Mouse (Mus musculus): ENCODE measurements around the gene Kremen2. TPM values are rescaled to one million over a fixed set of nuclear protein-coding genes. Genes with fewer than 3 reads are reported as not detected.

Gene Kremen2
- polyA plus RNA-seq, 1 experiment from 2014 or later = 0.71 TPM

GRCm38 (mm10) chr17:23719455-23719854 lies 26.2 kb downstream of the Kremen2 start:
- Histone ChIP-seq H3K27me3 (ENCODE audit: control insufficient read depth, insufficient read depth, low read length) (no peaks in the 10 kb centered on the region), H3K36me3 (ENCODE audit: control insufficient read depth, insufficient read depth, low read length) (no peaks in the 10 kb centered on the region), H3K4me3 (replicated peaks; ENCODE audit: low read depth, low read length) (no peak overlapping the region), H3K9me3 (ENCODE audit: control insufficient read depth, low read length) (no peaks in the 10 kb centered on the region), H3K4me2 (ENCODE audit: low read length) (no peak overlapping the region), H3K9ac (replicated peaks; ENCODE audit: low read length) (no peak overlapping the region), H3K27ac (replicated peaks; ENCODE audit: low read depth, low read length) (no peak overlapping the region), H3K4me1 (ENCODE audit: control insufficient read depth, insufficient read depth, low read length) (no peaks in the 10 kb centered on the region)
- ATAC-seq (ENCODE audit: low FRiP score, low TSS enrichment) = no peak
- WGBS = 10% methylated on average over 1 of the region's 1 CpGs
- no peak for DNase-seq

- Histone ChIP-seq H3K9ac (replicated peaks; ENCODE audit: low read length) (no peak overlapping the region), H3K27me3 (ENCODE audit: control insufficient read depth, insufficient read depth, low read length) (no peaks in the 10 kb centered on the region), H3K36me3 (ENCODE audit: control insufficient read depth, insufficient read depth, low read length) (no peaks in the 10 kb centered on the region), H3K9me3 (ENCODE audit: control insufficient read depth, low read length) (no peaks in the 10 kb centered on the region), H3K27ac (replicated peaks; ENCODE audit: low read depth, low read length) (no peak overlapping the region), H3K4me2 (ENCODE audit: low read length) (no peak overlapping the region), H3K4me3 (replicated peaks; ENCODE audit: low read depth, low read length) (no peak overlapping the region), H3K4me1 (ENCODE audit: control insufficient read depth, insufficient read depth, low read length) (no peaks in the 10 kb centered on the region)
- WGBS = 52% methylated on average over 2 of the region's 2 CpGs
- DNase-seq (no peak), ATAC-seq (ENCODE audit: low FRiP score, low TSS enrichment) (no peak)
Measured at GRCm38 (mm10) chr17:23717003-23717402, 28.6 kb downstream of the Kremen2 start.

- no peak overlapping the region for H3K4me2 ChIP-seq (ENCODE audit: low read length)
- WGBS = 1% methylated on average over 3 of the region's 3 CpGs
- DNase-seq (peak; percentile 88), ATAC-seq (ENCODE audit: low FRiP score, low TSS enrichment) (no peak; the same call in 1 of the 2 replicates)
- H3K4me3 ChIP-seq (replicated peaks; ENCODE audit: low read depth, low read length) = no peak overlapping the region
- no peaks in the 10 kb centered on the region for H3K9me3 ChIP-seq (ENCODE audit: control insufficient read depth, low read length)
- H3K4me1 ChIP-seq (ENCODE audit: control insufficient read depth, insufficient read depth, low read length) = no peaks in the 10 kb centered on the region
- no peak overlapping the region for H3K9ac ChIP-seq (replicated peaks; ENCODE audit: low read length)
- H3K27me3 ChIP-seq (ENCODE audit: control insufficient read depth, insufficient read depth, low read length) = no peaks in the 10 kb centered on the region
- H3K36me3 ChIP-seq (ENCODE audit: control insufficient read depth, insufficient read depth, low read length) = no peaks in the 10 kb centered on the region
- no peak overlapping the region for H3K27ac ChIP-seq (replicated peaks; ENCODE audit: low read depth, low read length)
Measured at GRCm38 (mm10) chr17:23706212-23706611, 39.4 kb downstream of the Kremen2 start.

- Histone ChIP-seq H3K36me3 (ENCODE audit: control insufficient read depth, insufficient read depth, low read length) (no peaks in the 10 kb centered on the region), H3K9ac (replicated peaks; ENCODE audit: low read length) (no peak overlapping the region), H3K27me3 (ENCODE audit: control insufficient read depth, insufficient read depth, low read length) (no peaks in the 10 kb centered on the region; the same call in 1 of the 2 replicates), H3K9me3 (ENCODE audit: control insufficient read depth, low read length) (no peaks in the 10 kb centered on the region), H3K4me3 (replicated peaks; ENCODE audit: low read depth, low read length) (no peak overlapping the region), H3K4me1 (ENCODE audit: control insufficient read depth, insufficient read depth, low read length) (no peaks in the 10 kb centered on the region), H3K4me2 (ENCODE audit: low read length) (no peak overlapping the region), H3K27ac (replicated peaks; ENCODE audit: low read depth, low read length) (no peak overlapping the region)
- WGBS = 81% methylated on average over 7 of the region's 7 CpGs
- ATAC-seq (ENCODE audit: low FRiP score, low TSS enrichment) (no peak), DNase-seq (no peak)
Measured at GRCm38 (mm10) chr17:23705525-23706104, 40.0 kb downstream of the Kremen2 start.

- H3K4me1 ChIP-seq (ENCODE audit: control insufficient read depth, insufficient read depth, low read length) = no peaks in the 10 kb centered on the region
- H3K9ac ChIP-seq (replicated peaks; ENCODE audit: low read length) = no peak overlapping the region
- no peak overlapping the region for H3K4me2 ChIP-seq (ENCODE audit: low read length)
- no peaks in the 10 kb centered on the region for H3K9me3 ChIP-seq (ENCODE audit: control insufficient read depth, low read length)
- DNase-seq (peak; percentile 40), ATAC-seq (ENCODE audit: low FRiP score, low TSS enrichment) (no peak)
- H3K27me3 ChIP-seq (ENCODE audit: control insufficient read depth, insufficient read depth, low read length) = no peaks in the 10 kb centered on the region; the same call in 1 of the 2 replicates
- no peak overlapping the region for H3K27ac ChIP-seq (replicated peaks; ENCODE audit: low read depth, low read length)
- no peaks in the 10 kb centered on the region for H3K36me3 ChIP-seq (ENCODE audit: control insufficient read depth, insufficient read depth, low read length)
- 57% methylated on average over 7 of the region's 7 CpGs for WGBS
- no peak overlapping the region for H3K4me3 ChIP-seq (replicated peaks; ENCODE audit: low read depth, low read length)
Measured at GRCm38 (mm10) chr17:23704741-23705140, 40.9 kb downstream of the Kremen2 start.

- H3K9ac ChIP-seq (replicated peaks; ENCODE audit: low read length) = no peak overlapping the region
- H3K36me3 ChIP-seq (ENCODE audit: control insufficient read depth, insufficient read depth, low read length) = no peaks in the 10 kb centered on the region
- 81% methylated on average over 9 of the region's 9 CpGs for WGBS
- H3K4me1 ChIP-seq (ENCODE audit: control insufficient read depth, insufficient read depth, low read length) = 0 out of 2 replicates have a peak, but pooled peaks cover 2% of the 10 kb centered on the region
- H3K4me2 ChIP-seq (ENCODE audit: low read length) = no peak overlapping the region
- no peak overlapping the region for H3K4me3 ChIP-seq (replicated peaks; ENCODE audit: low read depth, low read length)
- ATAC-seq (ENCODE audit: low FRiP score, low TSS enrichment) (no peak), DNase-seq (no peak)
- peaks cover 11% of the 10 kb centered on the region for H3K27me3 ChIP-seq (ENCODE audit: control insufficient read depth, insufficient read depth, low read length)
- H3K9me3 ChIP-seq (ENCODE audit: control insufficient read depth, low read length) = no peaks in the 10 kb centered on the region
- H3K27ac ChIP-seq (replicated peaks; ENCODE audit: low read depth, low read length) = no peak overlapping the region
Measured at GRCm38 (mm10) chr17:23703301-23703700, 42.3 kb downstream of the Kremen2 start.

GRCm38 (mm10) chr17:23700079-23700478 lies 45.6 kb downstream of the Kremen2 start:
- 0% methylated on average over 20 of the region's 28 CpGs for WGBS

GRCm38 (mm10) chr17:23699131-23700077 lies 46.2 kb downstream of the Kremen2 start:
- H3K36me3 ChIP-seq (ENCODE audit: control insufficient read depth, insufficient read depth, low read length) = no peaks in the 10 kb centered on the region
- DNase-seq = peak; percentile 19
- H3K4me3 ChIP-seq (replicated peaks; ENCODE audit: low read depth, low read length) = peak overlapping the region; percentile 70
- peak overlapping the region; percentile 62 for H3K9ac ChIP-seq (replicated peaks; ENCODE audit: low read length)
- 1% methylated on average over 94 of the region's 101 CpGs for WGBS
- peaks cover 21% of the 10 kb centered on the region for H3K27me3 ChIP-seq (ENCODE audit: control insufficient read depth, insufficient read depth, low read length)
- no peaks in the 10 kb centered on the region for H3K9me3 ChIP-seq (ENCODE audit: control insufficient read depth, low read length)
- H3K4me2 ChIP-seq (ENCODE audit: low read length) = peak overlapping the region; percentile 97
- 0 out of 2 replicates have a peak overlapping the region, but pooled peaks have one; percentile 52 for H3K27ac ChIP-seq (replicated peaks; ENCODE audit: low read depth, low read length)
- H3K4me1 ChIP-seq (ENCODE audit: control insufficient read depth, insufficient read depth, low read length) = 0 out of 2 replicates have a peak, but pooled peaks cover 2% of the 10 kb centered on the region
- peak; percentile 69 for ATAC-seq (ENCODE audit: low FRiP score, low TSS enrichment)

More at GRCm38 (mm10) chr17:23700079-23700478, 45.6 kb downstream of the Kremen2 start:
- Histone ChIP-seq H3K27ac (replicated peaks; ENCODE audit: low read depth, low read length) (0 out of 2 replicates have a peak overlapping the region, but pooled peaks have one; percentile 52), H3K27me3 (ENCODE audit: control insufficient read depth, insufficient read depth, low read length) (peaks cover 21% of the 10 kb centered on the region), H3K36me3 (ENCODE audit: control insufficient read depth, insufficient read depth, low read length) (no peaks in the 10 kb centered on the region), H3K4me2 (ENCODE audit: low read length) (peak overlapping the region; percentile 97), H3K4me1 (ENCODE audit: control insufficient read depth, insufficient read depth, low read length) (0 out of 2 replicates have a peak, but pooled peaks cover 2% of the 10 kb centered on the region), H3K9me3 (ENCODE audit: control insufficient read depth, low read length) (no peaks in the 10 kb centered on the region), H3K4me3 (replicated peaks; ENCODE audit: low read depth, low read length) (peak overlapping the region; percentile 70), H3K9ac (replicated peaks; ENCODE audit: low read length) (peak overlapping the region; percentile 62)
- peak; percentile 94 for ATAC-seq (ENCODE audit: low FRiP score, low TSS enrichment)
- peak; percentile 92 for DNase-seq

All from midbrain, embryonic 14.5 days (tissue).